Mouse (Mus musculus): ENCODE data around the gene Eef1akmt3. TPM values are rescaled to one million over a fixed set of nuclear protein-coding genes. Genes with fewer than 3 reads are reported as not detected.

The Eef1akmt3 gene
- polyA plus RNA-seq, 1 experiment = not detected

DNA sequence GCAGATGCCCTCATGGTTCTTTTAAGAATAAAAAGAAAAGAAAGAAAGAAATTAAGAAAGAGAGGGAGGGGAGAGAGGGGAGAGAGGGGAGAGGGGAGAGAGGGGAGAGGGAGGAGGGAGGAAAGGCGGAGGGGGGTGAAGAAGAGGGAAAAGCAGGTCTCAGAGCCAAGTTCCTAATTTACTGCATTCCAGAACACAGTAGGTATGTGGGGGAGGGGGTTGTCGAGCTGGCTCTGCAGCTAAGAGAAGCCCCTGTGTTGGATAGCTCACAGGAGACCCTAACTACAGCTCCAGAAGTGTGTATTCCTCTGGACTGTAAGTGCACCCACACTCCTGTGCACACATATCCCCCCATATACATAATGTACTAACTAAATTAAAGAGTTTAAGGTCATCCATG lies 24.2 kb downstream of the Eef1akmt3 start:
- H3K36me3 ChIP-seq (ENCODE audit: control insufficient read depth) = peaks cover 3% of the 10 kb centered on the region
- no peaks in the 10 kb centered on the region for H3K4me1 ChIP-seq (ENCODE audit: control insufficient read depth)
- TF ChIP-seq TAL1 (IDR thresholded peaks at IDR 0.05; ENCODE audit: low read length) = no peak
- no peak for TF ChIP-seq GATA1 (IDR thresholded peaks at IDR 0.05; ENCODE audit: low read length)
- H3K9me3 ChIP-seq (ENCODE audit: control insufficient read depth, low read length) = no peaks in the 10 kb centered on the region
- no peak overlapping the region for H3K4me3 ChIP-seq (replicated peaks)
- peaks cover 2% of the 10 kb centered on the region; the same call in 1 of the 2 replicates for H3K27me3 ChIP-seq (ENCODE audit: control insufficient read depth)

DNA sequence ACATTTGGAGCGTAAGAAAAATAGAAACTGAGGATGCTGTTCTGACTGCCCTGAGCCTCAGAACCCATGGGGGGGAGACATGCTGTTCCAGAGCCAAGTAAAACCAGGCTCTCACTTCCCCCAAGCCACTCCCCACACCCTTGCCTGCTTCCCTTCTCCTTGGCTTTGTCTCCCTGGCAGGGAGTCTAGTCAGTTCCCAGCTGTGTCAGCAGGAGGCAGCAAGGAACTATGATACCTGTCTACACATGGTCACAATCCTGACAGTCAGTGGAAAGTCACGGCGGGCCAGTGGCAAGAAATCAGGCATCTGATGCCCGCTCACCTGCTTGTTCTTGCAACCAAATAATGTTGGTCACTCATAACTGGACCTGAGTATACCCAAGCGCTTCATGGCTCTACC lies 24.8 kb downstream of the Eef1akmt3 start:
- TF ChIP-seq GATA1 (IDR thresholded peaks at IDR 0.05; ENCODE audit: low read length) (no peak), TAL1 (IDR thresholded peaks at IDR 0.05; ENCODE audit: low read length) (no peak)
- Histone ChIP-seq H3K36me3 (ENCODE audit: control insufficient read depth) (no peaks in the 10 kb centered on the region), H3K27me3 (ENCODE audit: control insufficient read depth) (peaks cover 2% of the 10 kb centered on the region; the same call in 1 of the 2 replicates), H3K4me1 (ENCODE audit: control insufficient read depth) (no peaks in the 10 kb centered on the region), H3K4me3 (replicated peaks) (no peak overlapping the region), H3K9me3 (ENCODE audit: control insufficient read depth, low read length) (no peaks in the 10 kb centered on the region)

DNA sequence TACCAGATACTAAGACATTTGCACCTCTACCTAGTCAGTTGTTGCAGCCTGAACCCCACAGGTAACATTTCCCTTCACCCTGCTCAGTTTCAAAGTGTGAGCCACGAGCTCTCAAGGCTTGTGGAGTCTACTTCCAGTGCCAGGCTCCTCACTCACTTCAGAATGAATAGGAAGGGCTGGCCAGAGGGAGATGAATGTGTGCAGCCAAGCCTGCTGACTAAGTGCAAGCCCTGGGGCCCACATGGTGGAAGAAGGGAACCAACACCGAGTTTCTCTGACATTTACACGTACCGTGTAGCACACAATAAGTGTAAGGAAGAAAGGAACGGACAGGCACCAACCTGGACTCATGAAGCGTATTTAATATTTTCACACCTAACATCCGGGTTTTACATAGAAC lies 37.5 kb downstream of the Eef1akmt3 start:
- Histone ChIP-seq H3K9me3 (ENCODE audit: control insufficient read depth, low read length) (no peaks in the 10 kb centered on the region), H3K36me3 (ENCODE audit: control insufficient read depth) (peaks cover 8% of the 10 kb centered on the region), H3K4me1 (ENCODE audit: control insufficient read depth) (no peaks in the 10 kb centered on the region), H3K4me3 (replicated peaks) (no peak overlapping the region), H3K27me3 (ENCODE audit: control insufficient read depth) (0 out of 2 replicates have a peak, but pooled peaks cover 2% of the 10 kb centered on the region)
- no peak for TF ChIP-seq GATA1 (IDR thresholded peaks at IDR 0.05; ENCODE audit: low read length)
- no peak for TF ChIP-seq TAL1 (IDR thresholded peaks at IDR 0.05; ENCODE audit: low read length)

DNA sequence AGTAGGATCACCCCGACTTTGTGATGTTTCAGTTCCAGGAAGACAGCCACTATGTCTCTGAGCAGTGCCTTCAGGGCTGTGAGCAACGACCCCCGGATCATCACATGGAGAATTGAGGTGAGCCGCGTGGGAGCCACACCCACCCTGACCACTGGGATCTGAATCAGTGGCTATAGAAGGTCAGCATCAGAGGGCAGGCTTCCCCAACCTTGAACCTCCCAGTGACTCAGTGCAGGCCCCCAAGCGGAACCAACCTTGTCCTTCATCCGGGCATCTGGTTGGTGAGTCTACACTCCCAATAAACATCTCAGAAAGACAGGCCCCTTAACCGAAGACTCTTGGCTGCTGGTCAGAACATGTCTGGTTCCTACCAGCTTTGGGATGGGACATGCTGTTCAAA lies 38.0 kb downstream of the Eef1akmt3 start:
- no peaks in the 10 kb centered on the region for H3K4me1 ChIP-seq (ENCODE audit: control insufficient read depth)
- peaks cover 13% of the 10 kb centered on the region for H3K36me3 ChIP-seq (ENCODE audit: control insufficient read depth)
- no peaks in the 10 kb centered on the region for H3K9me3 ChIP-seq (ENCODE audit: control insufficient read depth, low read length)
- no peak overlapping the region for H3K4me3 ChIP-seq (replicated peaks)
- TF ChIP-seq GATA1 (IDR thresholded peaks at IDR 0.05; ENCODE audit: low read length) (no peak), TAL1 (IDR thresholded peaks at IDR 0.05; ENCODE audit: low read length) (no peak)
- 0 out of 2 replicates have a peak, but pooled peaks cover 2% of the 10 kb centered on the region for H3K27me3 ChIP-seq (ENCODE audit: control insufficient read depth)

DNA sequence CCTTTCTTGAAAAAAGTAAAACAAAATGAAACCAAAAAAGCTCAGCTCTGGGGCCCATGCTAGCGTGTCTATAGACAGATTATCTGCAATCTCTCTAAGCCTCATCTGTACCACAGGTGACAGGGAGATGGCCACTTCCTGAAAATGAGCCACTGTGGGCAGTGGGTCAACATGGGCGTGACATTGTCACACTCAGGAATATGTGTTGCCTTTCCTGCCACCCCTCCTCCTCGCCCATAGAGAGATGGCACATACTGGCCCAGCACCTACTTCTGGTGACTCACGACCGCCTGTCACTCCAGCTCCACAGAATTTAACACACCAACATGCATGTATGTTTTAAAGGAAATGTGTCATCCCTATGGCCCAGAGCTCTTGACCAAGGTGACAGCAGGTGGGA lies 38.5 kb downstream of the Eef1akmt3 start:
- Histone ChIP-seq H3K4me3 (replicated peaks) (no peak overlapping the region), H3K27me3 (ENCODE audit: control insufficient read depth) (0 out of 2 replicates have a peak, but pooled peaks cover 2% of the 10 kb centered on the region), H3K9me3 (ENCODE audit: control insufficient read depth, low read length) (no peaks in the 10 kb centered on the region), H3K36me3 (ENCODE audit: control insufficient read depth) (peaks cover 18% of the 10 kb centered on the region), H3K4me1 (ENCODE audit: control insufficient read depth) (no peaks in the 10 kb centered on the region)
- no peak for TF ChIP-seq TAL1 (IDR thresholded peaks at IDR 0.05; ENCODE audit: low read length)

DNA sequence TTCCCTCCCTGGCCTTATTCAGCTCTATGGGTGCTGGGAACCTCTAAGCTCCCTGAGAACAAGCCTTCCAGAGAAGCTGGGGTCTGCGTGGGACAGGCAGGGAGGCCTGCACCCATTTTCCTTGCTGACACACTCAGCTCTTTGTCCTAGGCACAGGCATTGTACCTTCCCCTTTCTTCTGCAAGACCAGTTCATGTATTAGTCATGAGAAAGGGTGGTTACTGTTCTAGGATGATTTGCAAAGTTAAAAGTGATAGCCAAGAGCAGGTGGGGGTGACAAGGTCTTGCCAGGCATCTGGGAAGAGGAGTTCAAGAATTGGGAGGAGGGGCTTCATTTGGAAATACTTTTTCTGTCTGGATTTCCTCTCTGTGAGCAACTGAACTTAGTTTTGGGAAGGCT lies 39.3 kb downstream of the Eef1akmt3 start:
- Histone ChIP-seq H3K36me3 (ENCODE audit: control insufficient read depth) (peaks cover 25% of the 10 kb centered on the region), H3K27me3 (ENCODE audit: control insufficient read depth) (no peaks in the 10 kb centered on the region), H3K9me3 (ENCODE audit: control insufficient read depth, low read length) (no peaks in the 10 kb centered on the region), H3K4me3 (replicated peaks) (no peak overlapping the region), H3K4me1 (ENCODE audit: control insufficient read depth) (peaks cover 3% of the 10 kb centered on the region; the same call in 1 of the 2 replicates)
- TF ChIP-seq GATA1 (IDR thresholded peaks at IDR 0.05; ENCODE audit: low read length) (no peak), TAL1 (IDR thresholded peaks at IDR 0.05; ENCODE audit: low read length) (no peak)

DNA sequence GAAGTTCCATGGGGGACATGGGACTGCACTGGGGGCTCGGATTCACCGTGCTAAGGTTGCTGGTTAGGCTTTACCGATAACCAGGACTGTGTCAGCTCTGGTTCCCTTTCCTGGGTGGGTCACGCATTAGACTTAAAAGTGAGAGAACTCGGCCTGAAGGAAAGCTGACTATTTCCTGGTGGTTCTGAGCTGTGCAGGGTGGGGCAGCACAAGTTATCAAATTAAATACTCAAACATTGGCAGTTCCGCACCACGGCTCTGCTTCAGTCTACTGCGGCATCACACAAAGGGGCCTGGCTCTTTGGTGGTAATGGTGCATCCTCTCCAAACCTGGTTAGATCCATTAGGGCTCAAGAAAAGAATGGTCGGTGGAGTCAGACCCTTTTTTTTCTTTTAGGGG lies 40.0 kb downstream of the Eef1akmt3 start:
- Histone ChIP-seq H3K27me3 (ENCODE audit: control insufficient read depth) (no peaks in the 10 kb centered on the region), H3K9me3 (ENCODE audit: control insufficient read depth, low read length) (no peaks in the 10 kb centered on the region), H3K36me3 (ENCODE audit: control insufficient read depth) (peaks cover 26% of the 10 kb centered on the region), H3K4me1 (ENCODE audit: control insufficient read depth) (peaks cover 3% of the 10 kb centered on the region; the same call in 1 of the 2 replicates), H3K4me3 (replicated peaks) (no peak overlapping the region)
- TF ChIP-seq GATA1 (IDR thresholded peaks at IDR 0.05; ENCODE audit: low read length) = no peak
- TF ChIP-seq TAL1 (IDR thresholded peaks at IDR 0.05; ENCODE audit: low read length) = no peak

DNA sequence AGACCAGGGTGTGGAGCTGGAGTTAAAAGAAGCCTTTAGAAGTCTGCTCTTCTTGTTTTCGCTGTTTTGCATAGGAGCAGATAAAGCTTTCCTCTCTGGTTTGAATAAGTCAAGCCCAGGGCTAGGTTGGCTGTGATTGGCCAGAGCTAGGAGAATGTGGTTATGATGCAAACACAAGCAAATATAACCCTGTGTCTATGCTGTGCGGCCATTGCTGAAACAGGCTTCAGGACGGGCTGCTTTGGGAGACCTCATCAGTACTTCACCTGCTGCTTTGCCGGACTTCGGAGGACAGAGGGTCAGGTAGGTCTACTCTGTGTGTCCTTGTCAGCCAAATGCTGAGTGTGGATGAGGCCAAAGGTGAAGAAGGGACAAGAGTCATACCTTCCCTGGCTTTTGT lies 40.8 kb downstream of the Eef1akmt3 start, which contains the start of gene Avil:
TSS of gene Avil (plus strand) at position 181 of the 400 bp plus-strand sequence.
- H3K36me3 ChIP-seq (ENCODE audit: control insufficient read depth) = peaks cover 34% of the 10 kb centered on the region
- H3K27me3 ChIP-seq (ENCODE audit: control insufficient read depth) = no peaks in the 10 kb centered on the region
- TF ChIP-seq TAL1 (IDR thresholded peaks at IDR 0.05; ENCODE audit: low read length) (no peak), GATA1 (IDR thresholded peaks at IDR 0.05; ENCODE audit: low read length) (no peak)
- H3K4me1 ChIP-seq (ENCODE audit: control insufficient read depth) = peaks cover 3% of the 10 kb centered on the region; the same call in 1 of the 2 replicates
- no peak within 1 kb of the TSS for H3K4me3 ChIP-seq (replicated peaks)
- H3K9me3 ChIP-seq (ENCODE audit: control insufficient read depth, low read length) = no peaks in the 10 kb centered on the region

DNA sequence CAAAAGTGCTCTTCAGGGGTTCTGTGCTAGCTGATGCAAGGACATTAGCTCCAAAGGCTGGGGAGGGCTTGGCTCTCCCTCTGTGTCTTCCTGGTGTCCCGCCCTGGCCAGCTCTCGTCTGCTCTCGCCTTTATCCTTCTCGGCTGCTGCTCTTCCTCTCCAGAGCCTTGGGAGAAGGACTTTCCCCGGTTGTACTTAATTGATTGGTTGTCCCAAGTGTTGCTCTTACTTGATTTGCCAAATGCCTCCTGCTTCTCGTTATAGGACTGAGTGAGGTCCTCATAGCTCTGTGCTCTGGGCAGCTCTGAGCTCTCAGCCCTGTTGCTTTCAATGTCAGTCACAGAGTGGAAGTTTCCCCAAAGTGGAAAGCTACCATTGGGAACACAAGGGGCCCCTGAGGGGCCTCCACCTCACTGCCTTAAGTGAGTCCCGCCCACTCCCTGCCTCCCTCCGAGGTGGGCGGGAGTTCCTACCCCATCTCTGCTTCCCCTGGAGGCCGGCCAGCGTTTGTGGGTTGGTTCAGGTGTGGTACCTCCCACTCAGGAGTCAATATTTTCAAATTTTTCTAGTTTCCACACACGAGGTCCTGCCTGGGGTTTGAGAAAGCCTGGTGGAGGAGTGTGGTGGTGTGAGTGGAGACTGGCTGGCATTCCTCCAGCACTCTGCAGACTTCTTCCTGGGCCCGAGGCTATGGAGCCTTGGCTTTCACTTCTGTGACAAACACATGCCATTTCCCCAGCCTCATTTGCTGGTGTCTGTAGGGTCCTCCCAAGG lies 43.8 kb downstream of the Eef1akmt3 start:
- no peak overlapping the region for H3K4me3 ChIP-seq (replicated peaks)
- no peak for TF ChIP-seq TAL1 (IDR thresholded peaks at IDR 0.05; ENCODE audit: low read length)
- no peak for TF ChIP-seq GATA1 (IDR thresholded peaks at IDR 0.05; ENCODE audit: low read length)
- H3K27me3 ChIP-seq (ENCODE audit: control insufficient read depth) = no peaks in the 10 kb centered on the region
- peaks cover 3% of the 10 kb centered on the region; the same call in 1 of the 2 replicates for H3K4me1 ChIP-seq (ENCODE audit: control insufficient read depth)
- H3K9me3 ChIP-seq (ENCODE audit: control insufficient read depth, low read length) = no peaks in the 10 kb centered on the region
- peaks cover 64% of the 10 kb centered on the region for H3K36me3 ChIP-seq (ENCODE audit: control insufficient read depth)
